Mouse (Mus musculus) urinary bladder, postnatal 25 days (tissue): ENCODE results near the gene Gm4340.
"Not testable (repeated sequence)": the region's sequence is repeated elsewhere in the genome, so short reads cannot be mapped to it uniquely, and the experiment has no call there.

Experiments used
- DNase-seq: peaks from one replicate; pipeline ENCODE4 v3.0.0; 2022; ENCODE audit warnings: low spot score

The Gm4340 gene

GRCm38 (mm10) chr10:104193742-104194141, at the start of gene Gm4340:
TSS of gene Gm4340 (plus strand) at chr10:104194042.
- not testable (repeated sequence) for DNase-seq

GRCm38 (mm10) chr10:104151197-104151596, 42.6 kb upstream of the Gm4340 start, which contains the start of gene Gm6763:
TSS of gene Gm6763 (plus strand) at chr10:104151497.
- DNase-seq = not testable (repeated sequence)

GRCm38 (mm10) chr10:104159706-104160105, 34.1 kb upstream of the Gm4340 start, which contains the start of gene Gm8764:
TSS of gene Gm8764 (plus strand) at chr10:104160006.
- not testable (repeated sequence) for DNase-seq

- not testable (repeated sequence) for DNase-seq
Measured at GRCm38 (mm10) chr10:104168215-104168614, 25.6 kb upstream of the Gm4340 start, which contains the start of gene Gm21304. TSS of gene Gm21304 (plus strand) at chr10:104168515.

- not testable (repeated sequence) for DNase-seq
Measured at GRCm38 (mm10) chr10:104176724-104177123, 17.1 kb upstream of the Gm4340 start, which contains the start of gene Gm21312. TSS of gene Gm21312 (plus strand) at chr10:104177024.

- DNase-seq = not testable (repeated sequence)
Measured at GRCm38 (mm10) chr10:104185233-104185632, 8.6 kb upstream of the Gm4340 start, which contains the start of gene Gm20765. TSS of gene Gm20765 (plus strand) at chr10:104185533.

GRCm38 (mm10) chr10:104209655-104210054, 15.8 kb downstream of the Gm4340 start:
- DNase-seq = no peak

GRCm38 (mm10) chr10:104210268-104210990, 16.6 kb downstream of the Gm4340 start:
- DNase-seq = no peak

GRCm38 (mm10) chr10:104214527-104214926, 20.7 kb downstream of the Gm4340 start:
- DNase-seq = no peak

GRCm38 (mm10) chr10:104220303-104221021, 26.6 kb downstream of the Gm4340 start:
- DNase-seq = no peak
